Mouse (Mus musculus): Measurements from ENCODE around the gene Gm12117. TPM values are rescaled to one million over a fixed set of nuclear protein-coding genes. Genes with fewer than 3 reads are reported as not detected.

Gene Gm12117
- total RNA-seq (2014; rRNA removed) (0.88 TPM in 1 of 2 replicates, not detected in the other), polyA plus RNA-seq (2015; fragmentation: Nextera tagmentation; extraction: Ambion mirVana) (not detected in 2 replicates)

DNA sequence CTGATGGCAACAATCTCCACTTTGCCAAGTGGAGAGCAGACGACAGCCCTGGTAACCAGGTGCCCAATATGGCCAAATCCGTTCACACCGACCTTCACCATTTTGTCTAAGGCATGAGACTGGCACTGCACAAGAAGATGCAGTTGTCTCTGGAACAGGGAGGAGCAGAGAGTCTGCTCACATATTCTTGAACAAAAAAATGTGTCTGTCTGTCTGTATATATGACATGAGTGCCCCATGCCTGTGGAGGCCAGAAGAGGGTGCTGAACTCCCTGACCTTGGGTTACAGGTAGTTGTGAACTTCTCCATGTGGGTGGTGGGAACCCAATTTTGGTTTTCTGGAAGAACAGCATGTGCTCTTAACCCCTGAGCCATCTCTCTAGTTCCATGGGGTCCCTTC is at the start of gene Gm12117:
Gm12117 (minus strand) TSS at position 101 of the 400 bp plus-strand sequence.
- WGBS = 99% methylated on average over 3 of the region's 3 CpGs
- Histone ChIP-seq H3K9ac (replicated peaks; ENCODE audit: low read length, poor library complexity, severe bottlenecking) (no peak within 1 kb of the TSS), H3K9me3 (ENCODE audit: low read length) (no peaks in the 10 kb centered on the region), H3K4me3 (ENCODE audit: low read depth, low read length) (no peak within 1 kb of the TSS), H3K4me1 (ENCODE audit: insufficient read depth, low read length) (no peaks in the 10 kb centered on the region), H3K36me3 (ENCODE audit: insufficient read depth, low read length) (no peaks in the 10 kb centered on the region), H3K4me2 (ENCODE audit: low read depth, low read length, poor library complexity, severe bottlenecking) (no peak within 1 kb of the TSS), H3K27me3 (ENCODE audit: insufficient read depth, low read length) (no peaks in the 10 kb centered on the region), H3K27ac (ENCODE audit: low read depth, low read length) (no peak within 1 kb of the TSS)
- TF ChIP-seq CTCF (IDR thresholded peaks at IDR 0.05) = no peak
- no peak for DNase-seq (ENCODE audit: low spot score)
- ATAC-seq (ENCODE audit: low FRiP score) = no peak

DNA sequence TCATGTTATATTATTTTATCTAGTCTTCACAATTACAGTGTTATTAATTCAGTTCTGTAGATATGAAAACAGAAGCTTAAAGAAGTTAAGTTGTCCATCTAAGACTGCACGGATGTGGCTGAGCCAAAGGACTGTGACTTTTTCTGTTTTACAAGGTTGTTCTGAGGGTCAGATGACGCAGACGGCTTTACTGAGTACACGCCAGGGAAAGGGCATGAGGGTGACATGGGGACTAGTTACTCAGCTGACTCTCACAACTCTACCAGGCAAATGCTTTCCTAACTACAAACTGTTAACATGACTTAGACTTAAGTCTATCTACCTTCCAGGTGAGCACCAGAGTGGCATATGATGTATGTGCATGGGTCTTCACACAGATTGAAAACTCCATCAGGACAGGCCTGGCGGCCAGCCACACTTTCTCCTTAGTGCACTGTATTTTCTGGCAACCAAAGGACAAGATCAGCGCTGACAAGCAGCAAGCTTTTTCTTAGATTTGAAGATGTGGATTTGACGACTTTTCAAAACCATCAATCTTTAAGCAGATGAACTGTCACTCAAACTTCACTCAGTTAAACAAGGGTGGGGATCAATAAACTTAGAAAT is 42.6 kb upstream of the Gm12117 start:
- ATAC-seq (ENCODE audit: low FRiP score) (no peak), DNase-seq (ENCODE audit: low spot score) (no peak)
- Histone ChIP-seq H3K9me3 (ENCODE audit: low read length) (no peaks in the 10 kb centered on the region), H3K4me1 (ENCODE audit: insufficient read depth, low read length) (no peaks in the 10 kb centered on the region), H3K27me3 (ENCODE audit: insufficient read depth, low read length) (no peaks in the 10 kb centered on the region), H3K36me3 (ENCODE audit: insufficient read depth, low read length) (0 out of 2 replicates have a peak, but pooled peaks cover 3% of the 10 kb centered on the region), H3K4me2 (ENCODE audit: low read depth, low read length, poor library complexity, severe bottlenecking) (no peak overlapping the region), H3K27ac (ENCODE audit: low read depth, low read length) (no peak overlapping the region), H3K4me3 (ENCODE audit: low read depth, low read length) (no peak overlapping the region), H3K9ac (replicated peaks; ENCODE audit: low read length, poor library complexity, severe bottlenecking) (no peak overlapping the region)
- WGBS = 89% methylated on average over 7 of the region's 7 CpGs
- no peak for TF ChIP-seq CTCF (IDR thresholded peaks at IDR 0.05)

DNA sequence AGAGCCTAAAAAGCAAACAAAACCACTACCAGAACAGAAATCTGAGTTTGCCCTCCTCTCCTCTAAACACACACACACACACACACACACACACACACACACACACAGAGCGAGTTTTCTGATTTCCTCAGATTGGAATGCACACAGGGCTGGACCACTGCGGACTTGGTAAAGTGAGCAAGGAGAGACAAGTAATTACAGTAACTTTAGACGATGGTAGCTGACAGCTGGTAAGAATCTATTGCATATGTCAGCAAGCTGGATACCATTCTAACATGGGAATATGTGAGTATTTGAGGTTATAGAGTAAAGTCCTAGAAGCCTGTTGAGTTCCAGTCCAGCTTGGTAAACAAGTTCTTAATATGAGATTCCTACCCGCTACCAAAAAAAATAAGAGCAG is 33.0 kb upstream of the Gm12117 start:
- DNase-seq (ENCODE audit: low spot score) (no peak), ATAC-seq (ENCODE audit: low FRiP score) (no peak)
- Histone ChIP-seq H3K9ac (replicated peaks; ENCODE audit: low read length, poor library complexity, severe bottlenecking) (no peak overlapping the region), H3K4me2 (ENCODE audit: low read depth, low read length, poor library complexity, severe bottlenecking) (no peak overlapping the region), H3K4me1 (ENCODE audit: insufficient read depth, low read length) (no peaks in the 10 kb centered on the region), H3K27ac (ENCODE audit: low read depth, low read length) (no peak overlapping the region), H3K4me3 (ENCODE audit: low read depth, low read length) (no peak overlapping the region), H3K27me3 (ENCODE audit: insufficient read depth, low read length) (no peaks in the 10 kb centered on the region), H3K9me3 (ENCODE audit: low read length) (no peaks in the 10 kb centered on the region), H3K36me3 (ENCODE audit: insufficient read depth, low read length) (no peaks in the 10 kb centered on the region)
- no peak for TF ChIP-seq CTCF (IDR thresholded peaks at IDR 0.05)
- 85% methylated on average over 4 of the region's 4 CpGs for WGBS

DNA sequence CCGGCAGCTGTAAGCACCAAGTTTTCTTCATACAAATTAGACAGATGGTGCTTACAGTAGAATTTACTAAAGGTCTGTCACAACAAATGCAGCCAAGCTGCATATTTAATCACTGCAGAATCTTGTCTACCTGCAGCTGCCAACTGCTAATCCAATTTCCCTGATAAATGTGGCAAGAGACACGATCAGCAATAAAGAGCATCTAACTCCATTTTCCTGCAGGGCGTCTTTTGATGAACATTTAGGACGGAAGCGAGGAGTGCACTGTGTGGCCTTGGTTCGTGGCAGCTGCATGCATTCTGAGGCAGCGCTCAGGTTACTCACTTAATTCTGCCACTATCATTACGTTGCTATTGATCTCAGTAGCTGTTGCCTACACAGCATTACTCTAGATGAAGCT is 24.3 kb upstream of the Gm12117 start:
- Histone ChIP-seq H3K4me3 (ENCODE audit: low read depth, low read length) (no peak overlapping the region), H3K9me3 (ENCODE audit: low read length) (no peaks in the 10 kb centered on the region), H3K36me3 (ENCODE audit: insufficient read depth, low read length) (no peaks in the 10 kb centered on the region), H3K4me2 (ENCODE audit: low read depth, low read length, poor library complexity, severe bottlenecking) (no peak overlapping the region), H3K27me3 (ENCODE audit: insufficient read depth, low read length) (no peaks in the 10 kb centered on the region), H3K27ac (ENCODE audit: low read depth, low read length) (no peak overlapping the region), H3K4me1 (ENCODE audit: insufficient read depth, low read length) (no peaks in the 10 kb centered on the region), H3K9ac (replicated peaks; ENCODE audit: low read length, poor library complexity, severe bottlenecking) (no peak overlapping the region)
- DNase-seq (ENCODE audit: low spot score) (peak; percentile 70), ATAC-seq (ENCODE audit: low FRiP score) (no peak)
- WGBS = 34% methylated on average over 8 of the region's 8 CpGs
- TF ChIP-seq CTCF (IDR thresholded peaks at IDR 0.05) = no peak

DNA sequence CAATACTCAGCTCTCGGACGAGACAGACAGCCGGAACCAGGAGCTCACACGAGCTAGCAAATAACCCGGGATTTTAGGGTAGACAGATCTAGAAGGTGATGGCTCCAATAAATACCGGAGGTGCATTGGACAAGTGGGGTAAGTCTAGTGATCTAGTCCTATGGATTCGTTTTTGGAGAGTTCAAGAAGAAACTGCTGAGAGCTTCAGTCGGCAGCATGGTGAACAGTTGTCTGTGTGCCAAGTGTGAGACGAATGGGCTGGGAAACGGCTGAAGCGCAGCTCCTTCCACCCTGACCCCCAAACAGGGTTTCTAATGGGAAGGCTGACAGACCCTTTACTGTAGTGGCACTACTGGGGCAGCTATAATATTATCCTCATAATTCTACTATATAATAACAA is 22.8 kb upstream of the Gm12117 start:
- Histone ChIP-seq H3K4me1 (ENCODE audit: insufficient read depth, low read length) (no peaks in the 10 kb centered on the region), H3K27ac (ENCODE audit: low read depth, low read length) (no peak overlapping the region), H3K4me3 (ENCODE audit: low read depth, low read length) (no peak overlapping the region), H3K9me3 (ENCODE audit: low read length) (no peaks in the 10 kb centered on the region), H3K9ac (replicated peaks; ENCODE audit: low read length, poor library complexity, severe bottlenecking) (no peak overlapping the region), H3K4me2 (ENCODE audit: low read depth, low read length, poor library complexity, severe bottlenecking) (no peak overlapping the region), H3K36me3 (ENCODE audit: insufficient read depth, low read length) (no peaks in the 10 kb centered on the region), H3K27me3 (ENCODE audit: insufficient read depth, low read length) (no peaks in the 10 kb centered on the region)
- WGBS = 56% methylated on average over 11 of the region's 11 CpGs
- DNase-seq (ENCODE audit: low spot score) (peak; percentile 42), ATAC-seq (ENCODE audit: low FRiP score) (no peak)
- no peak for TF ChIP-seq CTCF (IDR thresholded peaks at IDR 0.05)

GRCm38 (mm10) chr11:33297121-33297520 is 20.6 kb upstream of the Gm12117 start:
- Histone ChIP-seq H3K9ac (replicated peaks; ENCODE audit: low read length, poor library complexity, severe bottlenecking) (no peak overlapping the region), H3K36me3 (ENCODE audit: insufficient read depth, low read length) (no peaks in the 10 kb centered on the region), H3K9me3 (ENCODE audit: low read length) (no peaks in the 10 kb centered on the region), H3K27ac (ENCODE audit: low read depth, low read length) (no peak overlapping the region), H3K4me1 (ENCODE audit: insufficient read depth, low read length) (no peaks in the 10 kb centered on the region), H3K4me2 (ENCODE audit: low read depth, low read length, poor library complexity, severe bottlenecking) (no peak overlapping the region), H3K27me3 (ENCODE audit: insufficient read depth, low read length) (no peaks in the 10 kb centered on the region), H3K4me3 (ENCODE audit: low read depth, low read length) (no peak overlapping the region)
- DNase-seq (ENCODE audit: low spot score) = peak; percentile 59
- 44% methylated on average over 8 of the region's 8 CpGs for WGBS
- ATAC-seq (ENCODE audit: low FRiP score) = no peak
- TF ChIP-seq CTCF (IDR thresholded peaks at IDR 0.05) = no peak

Measured in midbrain, postnatal 0 days (tissue).